Mouse (Mus musculus) CH12.LX (cell line): ENCODE measurements around the gene Plekhm3.

Source experiments
- CTCF ChIP-seq, 2 experiments: IDR thresholded peaks in 1 of 2; conservative IDR thresholded peaks in 1 of 2; 2 replicates each; pipeline ENCODE4 v1.5.1; 2011 to 2012; ENCODE audit warnings: low read depth in 2 of 2, low read length in 2 of 2, improper control_type of control experiment in 1 of 2, inconsistent platforms in 1 of 2, mild to moderate bottlenecking in 1 of 2, moderate library complexity in 1 of 2
- ELF1 ChIP-seq: IDR thresholded peaks from 2 replicates; pipeline ENCODE4 v1.6.1; 2014; ENCODE audit warnings: low read depth, mild to moderate bottlenecking, inconsistent platforms, low read length, improper control_type of control experiment
- EP300 ChIP-seq: IDR thresholded peaks from 2 replicates; pipeline ENCODE4 v1.6.1; 2011; ENCODE audit warnings: low read length, improper control_type of control experiment
- MAFK ChIP-seq: IDR thresholded peaks from 2 replicates; pipeline ENCODE4 v1.6.1; 2011; ENCODE audit warnings: low read length, improper control_type of control experiment; ENCODE audit not compliant: insufficient replicate concordance
- PAX5 ChIP-seq: IDR thresholded peaks from 2 replicates; pipeline ENCODE4 v1.6.1; 2012; ENCODE audit warnings: low read length, inconsistent platforms, mixed read lengths
- POLR2AphosphoS2 ChIP-seq: IDR thresholded peaks from 2 replicates; pipeline ENCODE4 v1.6.1; 2011; ENCODE audit warnings: low read depth, low read length, improper control_type of control experiment
- UBTF ChIP-seq: IDR thresholded peaks from 2 replicates; pipeline ENCODE4 v1.6.1; 2012; ENCODE audit warnings: low read depth, mild to moderate bottlenecking, inconsistent platforms, low read length, improper control_type of control experiment, moderate library complexity
- USF1 ChIP-seq: IDR thresholded peaks from 2 replicates; pipeline ENCODE4 v1.6.1; 2014; ENCODE audit warnings: low read depth, mild to moderate bottlenecking, inconsistent platforms, low read length, improper control_type of control experiment
- USF2 ChIP-seq: conservative IDR thresholded peaks from 2 replicates; pipeline ENCODE4 v1.6.1; 2011; ENCODE audit warnings: low read depth, low read length, improper control_type of control experiment

- no peak for TF ChIP-seq CTCF (conservative IDR thresholded peaks at IDR 0.05 in 1 of 2, IDR thresholded peaks at IDR 0.05 in 1 of 2; ENCODE audit: low read depth in 2 of 2, low read length in 2 of 2)
- no peak for TF ChIP-seq USF2
- no peak for TF ChIP-seq EP300
- TF ChIP-seq PAX5 = no peak
- no peak for TF ChIP-seq USF1
- no peak for TF ChIP-seq MAFK
- TF ChIP-seq UBTF = no peak
- no peak for TF ChIP-seq POLR2AphosphoS2
- TF ChIP-seq ELF1 = no peak
These were observed 36.6 kb upstream of the Plekhm3 start for GRCm38 (mm10) chr1:64993206-64993605.
